Mouse (Mus musculus): ENCODE data around the gene Trim11. TPM values are rescaled to one million over a fixed set of nuclear protein-coding genes. Genes with fewer than 3 reads are reported as not detected.

The Trim11 gene
- total and polyA plus RNA-seq, 2 experiments, result 13.4 to 22.4 TPM

GRCm38 (mm10) chr11:58970831-58971530 is 6.9 kb upstream of the Trim11 start:
- Histone ChIP-seq H3K9ac (ENCODE audit: low read depth, low read length) (no peak overlapping the region), H3K27me3 (ENCODE audit: control insufficient read depth, insufficient read depth, low read length) (no peaks in the 10 kb centered on the region), H3K79me2 (ENCODE audit: control insufficient read depth, insufficient read depth, low read length) (no peaks in the 10 kb centered on the region), H3K4me3 (ENCODE audit: insufficient read depth, low read depth, low read length) (no peak overlapping the region), H3K27ac (replicated peaks; ENCODE audit: insufficient read depth, low read depth, low read length) (no peak overlapping the region), H3K4me1 (ENCODE audit: control insufficient read depth, insufficient read depth, low read length) (no peaks in the 10 kb centered on the region), H3K36me3 (ENCODE audit: control insufficient read depth, insufficient read depth, low read length) (no peaks in the 10 kb centered on the region)
- TF ChIP-seq POLR2A (IDR thresholded peaks at IDR 0.05; ENCODE audit: extremely low read depth, insufficient read depth, low read length) (no peak), CTCF (IDR thresholded peaks at IDR 0.05; ENCODE audit: low read depth, low read length) (peak; percentile 22; the same call in 1 of the 2 replicates)
- no peak for DNase-seq (ENCODE audit: extremely low read depth, low read depth, low spot score)
- 90% methylated on average over 21 of the region's 21 CpGs for WGBS

GRCm38 (mm10) chr11:58971796-58972195 is 6.1 kb upstream of the Trim11 start:
- TF ChIP-seq CTCF (IDR thresholded peaks at IDR 0.05; ENCODE audit: low read depth, low read length) (no peak), POLR2A (IDR thresholded peaks at IDR 0.05; ENCODE audit: extremely low read depth, insufficient read depth, low read length) (no peak)
- Histone ChIP-seq H3K79me2 (ENCODE audit: control insufficient read depth, insufficient read depth, low read length) (no peaks in the 10 kb centered on the region), H3K4me3 (ENCODE audit: insufficient read depth, low read depth, low read length) (no peak overlapping the region), H3K9ac (ENCODE audit: low read depth, low read length) (no peak overlapping the region), H3K4me1 (ENCODE audit: control insufficient read depth, insufficient read depth, low read length) (no peaks in the 10 kb centered on the region), H3K27me3 (ENCODE audit: control insufficient read depth, insufficient read depth, low read length) (no peaks in the 10 kb centered on the region), H3K27ac (replicated peaks; ENCODE audit: insufficient read depth, low read depth, low read length) (no peak overlapping the region), H3K36me3 (ENCODE audit: control insufficient read depth, insufficient read depth, low read length) (no peaks in the 10 kb centered on the region)
- DNase-seq (ENCODE audit: extremely low read depth, low read depth, low spot score), result no peak
- WGBS, result 91% methylated on average over 3 of the region's 3 CpGs

GRCm38 (mm10) chr11:58974414-58974813 is 3.5 kb upstream of the Trim11 start:
- 0 out of 2 replicates have a peak, but pooled peaks cover 2% of the 10 kb centered on the region for H3K4me1 ChIP-seq (ENCODE audit: control insufficient read depth, insufficient read depth, low read length)
- no peaks in the 10 kb centered on the region for H3K36me3 ChIP-seq (ENCODE audit: control insufficient read depth, insufficient read depth, low read length)
- no peak overlapping the region for H3K4me3 ChIP-seq (ENCODE audit: insufficient read depth, low read depth, low read length)
- DNase-seq (ENCODE audit: extremely low read depth, low read depth, low spot score), result no peak
- TF ChIP-seq POLR2A (IDR thresholded peaks at IDR 0.05; ENCODE audit: extremely low read depth, insufficient read depth, low read length) (no peak), CTCF (IDR thresholded peaks at IDR 0.05; ENCODE audit: low read depth, low read length) (no peak)
- H3K79me2 ChIP-seq (ENCODE audit: control insufficient read depth, insufficient read depth, low read length), result peaks cover 5% of the 10 kb centered on the region; the same call in 1 of the 2 replicates
- no peak overlapping the region for H3K27ac ChIP-seq (replicated peaks; ENCODE audit: insufficient read depth, low read depth, low read length)
- no peak overlapping the region for H3K9ac ChIP-seq (ENCODE audit: low read depth, low read length)
- no peaks in the 10 kb centered on the region for H3K27me3 ChIP-seq (ENCODE audit: control insufficient read depth, insufficient read depth, low read length)
- WGBS, result 76% methylated on average over 3 of the region's 3 CpGs

- no peak for DNase-seq (ENCODE audit: extremely low read depth, low read depth, low spot score)
- Histone ChIP-seq H3K9ac (ENCODE audit: low read depth, low read length) (peak overlapping the region; percentile 74), H3K4me3 (ENCODE audit: insufficient read depth, low read depth, low read length) (peak overlapping the region; percentile 84), H3K4me1 (ENCODE audit: control insufficient read depth, insufficient read depth, low read length) (peaks cover 11% of the 10 kb centered on the region), H3K27ac (replicated peaks; ENCODE audit: insufficient read depth, low read depth, low read length) (peak overlapping the region; percentile 95), H3K79me2 (ENCODE audit: control insufficient read depth, insufficient read depth, low read length) (peaks cover 21% of the 10 kb centered on the region; the same call in 1 of the 2 replicates), H3K36me3 (ENCODE audit: control insufficient read depth, insufficient read depth, low read length) (peaks cover 1% of the 10 kb centered on the region; the same call in 1 of the 2 replicates), H3K27me3 (ENCODE audit: control insufficient read depth, insufficient read depth, low read length) (no peaks in the 10 kb centered on the region)
- under 1% methylated on average over 29 of the region's 29 CpGs for WGBS
- TF ChIP-seq POLR2A (IDR thresholded peaks at IDR 0.05; ENCODE audit: extremely low read depth, insufficient read depth, low read length) (no peak), CTCF (IDR thresholded peaks at IDR 0.05; ENCODE audit: low read depth, low read length) (no peak)
These were observed 743 bp upstream of the Trim11 start for GRCm38 (mm10) chr11:58977150-58977549.

GRCm38 (mm10) chr11:58977607-58978026 is 276 bp upstream of the Trim11 start:
- Histone ChIP-seq H3K27ac (replicated peaks; ENCODE audit: insufficient read depth, low read depth, low read length) (peak overlapping the region; percentile 95), H3K9ac (ENCODE audit: low read depth, low read length) (peak overlapping the region; percentile 74), H3K27me3 (ENCODE audit: control insufficient read depth, insufficient read depth, low read length) (no peaks in the 10 kb centered on the region), H3K4me3 (ENCODE audit: insufficient read depth, low read depth, low read length) (peak overlapping the region; percentile 84), H3K4me1 (ENCODE audit: control insufficient read depth, insufficient read depth, low read length) (peaks cover 11% of the 10 kb centered on the region), H3K79me2 (ENCODE audit: control insufficient read depth, insufficient read depth, low read length) (peaks cover 21% of the 10 kb centered on the region; the same call in 1 of the 2 replicates), H3K36me3 (ENCODE audit: control insufficient read depth, insufficient read depth, low read length) (peaks cover 4% of the 10 kb centered on the region; the same call in 1 of the 2 replicates)
- no peak for DNase-seq (ENCODE audit: extremely low read depth, low read depth, low spot score)
- TF ChIP-seq POLR2A (IDR thresholded peaks at IDR 0.05; ENCODE audit: extremely low read depth, insufficient read depth, low read length) (no peak), CTCF (IDR thresholded peaks at IDR 0.05; ENCODE audit: low read depth, low read length) (no peak)
- under 1% methylated on average over 21 of the region's 21 CpGs for WGBS

- H3K9ac ChIP-seq (ENCODE audit: low read depth, low read length), result peak overlapping the region; percentile 96
- peaks cover 11% of the 10 kb centered on the region for H3K4me1 ChIP-seq (ENCODE audit: control insufficient read depth, insufficient read depth, low read length)
- no peaks in the 10 kb centered on the region for H3K27me3 ChIP-seq (ENCODE audit: control insufficient read depth, insufficient read depth, low read length)
- peaks cover 21% of the 10 kb centered on the region; the same call in 1 of the 2 replicates for H3K79me2 ChIP-seq (ENCODE audit: control insufficient read depth, insufficient read depth, low read length)
- peaks cover 7% of the 10 kb centered on the region; the same call in 1 of the 2 replicates for H3K36me3 ChIP-seq (ENCODE audit: control insufficient read depth, insufficient read depth, low read length)
- peak; percentile 89 for DNase-seq (ENCODE audit: extremely low read depth, low read depth, low spot score)
- peak overlapping the region; percentile 84 for H3K4me3 ChIP-seq (ENCODE audit: insufficient read depth, low read depth, low read length)
- 0% methylated on average over 5 of the region's 5 CpGs for WGBS
- H3K27ac ChIP-seq (replicated peaks; ENCODE audit: insufficient read depth, low read depth, low read length), result peak overlapping the region; percentile 95
- TF ChIP-seq CTCF (IDR thresholded peaks at IDR 0.05; ENCODE audit: low read depth, low read length) (no peak), POLR2A (IDR thresholded peaks at IDR 0.05; ENCODE audit: extremely low read depth, insufficient read depth, low read length) (no peak)
These were observed 775 bp downstream of the Trim11 start for GRCm38 (mm10) chr11:58978706-58979030.

Measured in liver, adult 2 months (tissue).